ENCODE assay signal across 23 mouse cellular contexts in the genomic region with DNA sequence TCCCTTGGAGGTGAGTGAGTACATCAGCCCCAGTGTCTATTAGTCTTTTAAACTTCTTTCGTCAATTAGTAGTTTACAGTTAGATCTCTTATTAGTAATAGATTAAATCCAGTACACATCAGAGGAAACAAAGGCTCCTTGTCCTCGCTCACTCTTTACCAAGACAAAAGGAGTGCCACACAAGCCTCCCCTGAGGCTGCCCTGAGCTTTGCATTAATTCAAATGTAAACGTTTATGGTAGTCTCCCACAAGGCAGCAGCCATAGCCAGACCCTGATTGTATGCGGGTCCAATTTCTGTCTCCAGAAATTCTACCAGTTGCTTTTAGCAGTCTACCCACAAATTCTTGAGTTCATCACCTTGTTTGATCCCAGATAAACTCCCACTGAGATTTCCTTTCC.
"Had no signal": no experiment of that assay in that cellular context is flagged by ENCODE, and none has a peak within 500 bp of the region (broad histone marks: within the 10 kb centered on the region; RNA-seq: fewer than 3 reads in every experiment).

No protein-coding gene starts in this region.

- H3K4me1 ChIP-seq: heart, embryonic 13.5 days; heart, embryonic 15.5 days; hindbrain, embryonic 13.5 days; hindbrain, embryonic 15.5 days; intestine, embryonic 15.5 days; limb, embryonic 10.5 days; limb, embryonic 12.5 days; liver, embryonic 13.5 days; liver, embryonic 15.5 days had no signal

- H3K27ac ChIP-seq: heart, embryonic 13.5 days; heart, embryonic 15.5 days; hindbrain, embryonic 13.5 days; hindbrain, embryonic 15.5 days; intestine, embryonic 15.5 days; layer of hippocampus, adult 2 months; left cerebral cortex, adult 2 months; limb, embryonic 10.5 days; limb, embryonic 12.5 days; liver, embryonic 13.5 days; liver, embryonic 15.5 days had no signal

- DNase-seq: gastrocnemius, postnatal 14 days; gastrocnemius, postnatal 36 days; heart, adult 18-20 months; heart, postnatal 14 days; heart, postnatal 36 days; kidney, adult 18-20 months; kidney, adult 8-10 months; kidney, postnatal 10 days; kidney, postnatal 25 days; kidney, postnatal 4 days; liver; liver, embryonic 13.5 days; liver, postnatal 0 days had no signal

- H3K36me3 ChIP-seq: heart, embryonic 13.5 days; heart, embryonic 15.5 days; hindbrain, embryonic 13.5 days; hindbrain, embryonic 15.5 days; intestine, embryonic 15.5 days; limb, embryonic 10.5 days; limb, embryonic 12.5 days; liver, embryonic 13.5 days; liver, embryonic 15.5 days had no signal

- H3K9ac ChIP-seq: heart, embryonic 13.5 days; heart, embryonic 15.5 days; hindbrain, embryonic 13.5 days; hindbrain, embryonic 15.5 days; intestine, embryonic 15.5 days; limb, embryonic 12.5 days; liver, embryonic 13.5 days; liver, embryonic 15.5 days; liver, postnatal 0 days had no signal

- H3K27me3 ChIP-seq: hindbrain, embryonic 13.5 days; hindbrain, embryonic 15.5 days; intestine, embryonic 15.5 days; limb, embryonic 12.5 days; liver, embryonic 13.5 days; liver, embryonic 15.5 days had no signal

- H3K4me3 ChIP-seq: heart, embryonic 13.5 days; heart, embryonic 15.5 days; hindbrain, embryonic 13.5 days; hindbrain, embryonic 15.5 days; intestine, embryonic 15.5 days; layer of hippocampus, adult 2 months; left cerebral cortex, adult 2 months; limb, embryonic 10.5 days; limb, embryonic 12.5 days; liver, embryonic 13.5 days; liver, embryonic 15.5 days had no signal
